Mouse (Mus musculus) thymus, adult 18-20 months (tissue): ENCODE measurements around the gene Shank2.

Experiments
- DNase-seq, 2 experiments: peaks; one replicate each; pipeline ENCODE4 v3.0.0; 2022; ENCODE audit warnings: mixed read lengths in 2 of 2

Shank2 gene

GRCm38 (mm10) chr7:144285066-144285633 is 283.4 kb downstream of the Shank2 start:
- DNase-seq, result no peak

GRCm38 (mm10) chr7:144285912-144286311 is 284.2 kb downstream of the Shank2 start:
- no peak for DNase-seq

GRCm38 (mm10) chr7:144287991-144288390 is 286.3 kb downstream of the Shank2 start:
- DNase-seq, result no peak

- no peak for DNase-seq
Observed at GRCm38 (mm10) chr7:144291478-144291877, 289.8 kb downstream of the Shank2 start.

GRCm38 (mm10) chr7:144293611-144294010 is 291.9 kb downstream of the Shank2 start:
- DNase-seq, result no peak

GRCm38 (mm10) chr7:144294239-144295200 is 292.8 kb downstream of the Shank2 start:
- no peak for DNase-seq

- no peak for DNase-seq
Observed at GRCm38 (mm10) chr7:144299351-144299750, 297.6 kb downstream of the Shank2 start.

GRCm38 (mm10) chr7:144301646-144302045 is 299.9 kb downstream of the Shank2 start:
- DNase-seq, result no peak

GRCm38 (mm10) chr7:144302498-144302897 is 300.8 kb downstream of the Shank2 start:
- no peak for DNase-seq

GRCm38 (mm10) chr7:144307853-144308409 is 306.2 kb downstream of the Shank2 start:
- no peak for DNase-seq

GRCm38 (mm10) chr7:144314438-144315105 is 312.8 kb downstream of the Shank2 start:
- DNase-seq, result no peak

- no peak for DNase-seq
Observed at GRCm38 (mm10) chr7:144316224-144316623, 314.5 kb downstream of the Shank2 start.

- DNase-seq, result no peak
Observed at GRCm38 (mm10) chr7:144316797-144317196, 315.1 kb downstream of the Shank2 start.

GRCm38 (mm10) chr7:144324077-144324476 is 322.3 kb downstream of the Shank2 start:
- DNase-seq, result no peak

GRCm38 (mm10) chr7:144324861-144325260 is 323.1 kb downstream of the Shank2 start:
- DNase-seq, result no peak

- no peak for DNase-seq
Observed at GRCm38 (mm10) chr7:144325603-144326002, 323.9 kb downstream of the Shank2 start.

GRCm38 (mm10) chr7:144329403-144329890 is 327.7 kb downstream of the Shank2 start:
- DNase-seq, result no peak

- DNase-seq, result no peak
Observed at GRCm38 (mm10) chr7:144336626-144337025, 334.9 kb downstream of the Shank2 start.

GRCm38 (mm10) chr7:144338694-144339093 is 337.0 kb downstream of the Shank2 start:
- no peak for DNase-seq

- no peak for DNase-seq
Observed at GRCm38 (mm10) chr7:144340376-144340775, 338.6 kb downstream of the Shank2 start.

- no peak for DNase-seq
Observed at GRCm38 (mm10) chr7:144366133-144366532, 364.4 kb downstream of the Shank2 start.

- no peak for DNase-seq
Observed at GRCm38 (mm10) chr7:144373059-144373458, 371.3 kb downstream of the Shank2 start.

- DNase-seq, result no peak
Observed at GRCm38 (mm10) chr7:144375483-144375882, 373.8 kb downstream of the Shank2 start.
